Mouse (Mus musculus): ENCODE data around the gene Cd47.
A peak's percentile ranks its signal among the peaks of the same experiment; 100 is the strongest.

Gene Cd47

DNA sequence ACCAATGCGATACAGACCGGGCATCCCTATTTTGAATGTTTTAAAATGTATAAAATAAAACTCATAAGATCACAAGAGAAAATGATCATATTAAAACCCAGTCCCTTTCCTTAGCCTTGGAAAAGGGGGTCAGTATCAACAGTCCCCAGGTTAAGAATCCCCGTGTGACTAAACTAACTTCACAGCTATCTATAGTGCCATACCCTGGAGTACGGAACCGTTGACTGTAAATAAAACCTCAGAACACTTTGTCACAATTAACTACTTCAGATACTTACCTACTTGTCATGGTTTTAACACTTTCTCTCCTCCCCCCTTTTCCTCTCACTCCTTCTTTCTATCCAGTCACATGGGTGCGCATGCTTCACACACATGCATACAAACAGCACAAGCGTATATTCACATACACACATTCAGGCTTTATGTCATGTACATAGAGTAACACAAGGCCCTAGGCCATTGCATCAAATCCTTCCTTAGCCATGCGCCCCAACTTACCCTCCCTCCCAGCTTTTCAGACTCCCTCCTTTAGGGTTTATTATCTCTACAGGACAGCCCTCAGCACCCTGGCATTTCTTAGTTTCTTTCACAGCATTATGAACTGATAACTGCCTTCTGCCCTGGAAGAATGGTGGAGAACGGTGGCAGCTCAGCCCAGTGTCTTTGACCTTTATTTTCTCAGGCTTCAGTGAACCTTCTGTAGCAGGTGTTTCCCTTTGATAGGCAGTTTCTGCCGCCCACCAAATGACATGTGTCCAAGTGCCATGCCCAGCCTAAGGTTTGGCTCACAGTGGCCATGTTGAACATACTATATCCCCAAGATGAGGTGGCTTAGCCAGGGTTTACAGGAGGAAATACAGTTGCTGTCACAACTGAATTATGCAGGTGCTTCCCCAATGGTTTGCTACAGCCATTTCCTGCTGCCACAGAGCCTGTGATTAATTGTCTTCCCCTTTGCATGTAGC lies at the start of gene Cd47:
Gene Cd47 (plus strand): TSS at position 937 of the 965 bp plus-strand sequence.
- no peak for DNase-seq

DNA sequence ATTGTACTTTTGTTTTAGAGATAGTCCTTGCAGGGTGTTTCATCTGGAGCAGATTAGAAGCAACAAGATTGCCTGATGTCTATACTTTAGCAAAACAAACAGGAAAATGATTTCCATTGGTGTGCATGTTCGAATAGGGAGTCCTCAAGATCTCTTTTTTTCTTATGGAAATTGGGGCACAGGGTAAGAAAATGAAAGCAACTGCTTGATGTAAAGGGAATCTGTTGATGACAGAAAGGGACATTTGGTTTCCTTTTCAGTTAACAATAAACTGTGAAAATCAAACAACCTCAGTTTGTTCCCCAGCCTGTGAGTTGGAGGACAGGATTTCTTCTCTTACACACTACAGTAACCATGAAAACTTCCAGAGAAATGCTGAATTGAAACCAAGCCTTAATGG lies 47.4 kb upstream of the Cd47 start:
- no peak for DNase-seq

GRCm38 (mm10) chr16:49753318-49753717 lies 47.0 kb upstream of the Cd47 start:
- no peak for DNase-seq

GRCm38 (mm10) chr16:49760517-49761203 lies 39.7 kb upstream of the Cd47 start:
- no peak for DNase-seq

DNA sequence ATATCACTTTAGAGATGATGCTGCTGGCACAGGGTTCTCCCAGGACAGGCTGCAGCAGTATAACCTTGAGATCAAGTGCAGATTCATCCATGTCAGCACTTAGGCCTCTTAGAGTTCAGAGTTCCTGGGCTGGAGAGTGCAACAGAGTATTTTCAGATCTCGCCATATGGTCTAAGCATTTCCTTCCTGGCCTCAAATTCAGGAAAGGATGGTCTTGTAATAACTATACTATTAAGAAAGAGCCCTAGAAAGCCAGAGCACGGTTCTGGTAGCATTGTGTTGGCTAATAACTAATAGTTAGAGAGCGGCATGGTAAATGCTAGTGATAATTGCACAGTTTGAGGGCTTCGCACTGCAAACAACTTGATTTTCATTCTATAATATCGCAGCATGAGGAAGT lies 38.4 kb upstream of the Cd47 start:
- DNase-seq: no peak

GRCm38 (mm10) chr16:49766326-49766725 lies 34.0 kb upstream of the Cd47 start:
- DNase-seq: peak; percentile 26 to 41

- DNase-seq: no peak
Measured at GRCm38 (mm10) chr16:49768491-49769031, 31.8 kb upstream of the Cd47 start.

- no peak for DNase-seq
Measured at GRCm38 (mm10) chr16:49769831-49770261, 30.5 kb upstream of the Cd47 start.

DNA sequence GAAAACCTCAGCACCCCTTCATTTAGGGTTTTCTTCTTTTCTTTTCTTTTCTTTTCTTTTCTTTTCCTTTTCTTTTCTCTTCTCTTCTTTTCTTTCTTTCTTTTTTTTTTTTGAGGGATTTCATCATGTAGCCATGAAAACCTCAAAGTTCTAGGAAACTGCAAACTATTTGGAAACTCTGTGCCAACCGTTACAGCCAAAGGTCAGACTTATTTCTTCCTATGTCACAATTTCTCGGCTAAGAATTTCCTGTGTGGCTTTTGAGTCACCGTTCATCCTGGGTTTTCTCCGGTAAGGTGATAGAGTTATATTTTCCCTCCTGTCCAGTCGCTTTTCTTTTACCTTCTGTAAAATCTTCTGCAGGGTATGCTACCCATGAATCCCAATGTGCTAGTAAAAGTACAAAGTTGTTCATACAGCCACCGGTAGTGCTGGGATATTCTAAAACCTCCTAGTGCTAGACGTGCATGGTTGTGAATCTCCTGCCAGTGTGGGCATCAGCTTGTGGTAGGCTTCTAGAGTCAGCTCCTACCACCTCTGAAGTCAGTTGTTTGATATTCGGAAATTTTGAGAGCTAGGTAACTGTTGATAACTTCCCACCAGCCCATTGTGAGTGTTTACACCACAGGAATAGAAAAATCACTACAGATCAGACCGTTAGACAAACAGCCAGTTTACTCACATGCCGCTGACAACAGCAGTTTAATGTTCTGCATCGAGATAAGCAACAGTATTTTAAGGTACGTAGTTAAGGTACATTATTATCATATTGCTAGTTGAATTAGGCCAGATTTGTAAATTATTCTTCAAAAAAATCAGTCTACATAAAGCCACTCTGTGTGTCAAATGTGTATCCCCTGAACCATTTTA lies 29.8 kb upstream of the Cd47 start:
- no peak for DNase-seq

GRCm38 (mm10) chr16:49771609-49772396 lies 28.5 kb upstream of the Cd47 start:
- DNase-seq: no peak

GRCm38 (mm10) chr16:49772576-49772975 lies 27.8 kb upstream of the Cd47 start:
- DNase-seq: no peak

DNA sequence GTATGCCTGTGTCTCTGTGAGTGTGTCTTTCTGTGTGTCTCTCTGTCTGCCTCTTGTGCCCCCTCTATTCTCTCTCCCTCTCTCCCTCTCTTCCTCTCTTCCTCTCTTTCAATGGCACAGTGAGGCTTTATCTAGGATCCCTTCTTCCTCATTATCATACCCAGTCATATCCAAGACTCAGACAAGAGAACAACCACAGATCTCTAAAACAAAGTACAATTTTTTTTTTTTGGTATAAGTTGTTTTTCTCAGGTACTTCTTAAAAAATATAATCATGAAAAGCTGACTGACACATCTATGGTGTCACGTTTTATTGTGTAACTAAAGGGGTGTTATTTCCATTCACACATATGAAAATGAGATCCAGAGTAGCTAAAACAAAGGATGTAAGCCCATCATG lies 27.3 kb upstream of the Cd47 start:
- no peak for DNase-seq

DNA sequence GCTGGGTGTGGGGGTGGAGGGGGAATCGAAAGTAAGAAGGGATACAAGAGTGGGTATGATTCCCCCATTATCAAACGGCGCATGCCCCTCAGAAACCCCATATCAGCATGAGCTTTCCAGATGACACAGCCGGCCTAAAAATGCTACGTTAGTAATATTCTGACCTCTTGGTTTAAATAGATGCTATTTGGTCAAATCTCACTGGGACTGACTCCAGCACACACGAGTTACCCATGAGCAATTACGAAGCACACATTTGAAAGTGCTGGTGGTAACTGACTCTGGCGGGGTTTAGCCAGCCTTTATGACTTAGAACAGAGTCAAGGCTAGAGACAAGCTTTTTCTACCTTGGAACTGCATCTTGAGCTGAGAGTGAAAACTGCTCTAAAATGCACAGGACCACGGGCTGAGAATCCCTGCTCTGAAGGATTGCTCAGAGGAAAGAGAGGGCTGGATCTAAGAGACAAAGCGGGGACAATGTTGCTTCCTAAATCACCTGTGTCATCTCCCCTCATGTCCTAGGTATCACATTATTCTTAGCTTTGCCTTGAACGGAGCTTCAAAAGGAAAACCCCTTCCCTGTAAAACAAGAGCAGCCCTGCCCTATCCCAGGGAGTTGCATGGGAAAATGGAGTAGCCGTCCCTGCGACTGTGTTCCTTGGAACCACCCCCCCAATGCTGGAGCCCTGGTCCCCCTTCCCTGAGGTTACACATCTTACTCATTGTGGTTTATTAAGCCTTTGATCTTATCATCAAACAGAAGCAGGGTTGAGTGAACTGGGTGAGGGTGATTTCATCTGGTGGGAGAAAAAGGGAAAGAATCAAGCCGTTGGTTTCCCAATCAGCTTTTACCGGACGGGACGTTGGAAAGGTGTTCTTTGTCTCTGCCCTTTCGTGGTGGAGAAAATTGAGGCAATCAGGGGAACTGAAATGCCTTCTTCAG lies 26.0 kb upstream of the Cd47 start:
- DNase-seq: no peak

- peak; percentile 45 to 54 for DNase-seq
Measured at GRCm38 (mm10) chr16:49775002-49775966, 25.0 kb upstream of the Cd47 start.

DNA sequence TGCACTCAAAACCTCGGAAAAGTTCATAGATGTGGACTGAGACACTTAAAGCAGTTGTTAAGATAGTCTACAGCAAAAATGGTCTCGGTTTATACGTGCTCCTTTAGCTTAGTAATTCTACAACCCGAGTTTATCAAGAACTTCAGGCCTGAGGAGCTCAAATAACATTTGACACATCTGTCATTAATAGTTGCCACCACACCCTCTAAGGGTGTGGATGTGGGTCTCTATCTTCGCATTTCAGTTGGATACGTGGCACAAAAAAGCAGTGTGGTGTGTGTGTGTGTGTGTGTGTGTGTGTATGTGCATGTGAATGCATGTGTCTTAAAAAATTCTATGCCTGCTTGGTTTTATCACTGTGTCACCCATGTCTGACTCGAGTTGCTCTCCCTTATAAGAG lies 23.4 kb upstream of the Cd47 start:
- DNase-seq: no peak

DNA sequence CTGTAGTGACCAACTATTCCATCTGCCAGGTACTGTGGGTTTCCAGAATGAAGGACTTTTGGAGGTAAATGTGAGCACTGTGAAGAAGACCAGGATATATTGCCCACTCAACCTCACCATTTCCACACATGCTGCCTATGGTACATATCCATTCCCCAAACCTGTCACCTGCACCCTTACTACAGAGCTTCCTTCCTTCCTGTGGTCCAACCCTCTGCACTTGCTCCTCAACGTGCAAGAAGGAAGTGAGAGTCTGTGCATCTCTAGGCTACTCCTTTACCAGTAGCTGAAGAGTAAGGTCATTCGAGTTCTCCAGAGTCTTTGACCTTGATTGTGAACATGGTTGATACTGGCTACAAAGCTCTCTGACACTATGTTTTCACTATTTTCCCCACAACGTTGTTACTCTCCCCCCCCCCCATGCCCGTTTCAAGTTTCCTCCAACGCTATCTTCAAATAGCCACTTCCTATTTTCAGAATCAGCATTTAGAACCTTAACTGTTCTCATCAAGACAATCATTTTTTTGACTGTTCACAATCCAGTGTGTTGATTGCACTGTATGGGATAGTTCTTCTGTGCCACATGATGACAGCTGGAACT lies 18.7 kb upstream of the Cd47 start:
- no peak for DNase-seq

GRCm38 (mm10) chr16:49783369-49783768 lies 17.0 kb upstream of the Cd47 start:
- no peak for DNase-seq

DNA sequence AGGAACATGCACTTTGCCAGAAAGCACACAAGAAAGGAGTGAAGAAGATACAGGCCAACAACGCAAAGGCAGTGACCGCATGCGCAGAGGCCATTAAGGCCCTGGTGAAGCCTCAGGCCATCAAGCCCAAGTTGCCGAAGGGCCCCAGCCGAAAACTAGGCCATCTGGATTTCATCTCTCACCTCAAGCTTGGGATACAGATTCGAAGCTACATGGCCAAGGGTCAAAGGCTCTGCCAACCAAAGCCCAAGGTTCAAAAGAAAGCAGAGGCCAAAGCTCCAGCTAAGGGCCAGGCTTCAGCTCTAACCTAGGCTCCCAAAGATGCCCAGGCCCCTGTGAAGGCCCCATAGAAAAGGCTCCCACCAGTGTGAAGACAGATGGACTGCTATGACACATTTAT lies 14.2 kb upstream of the Cd47 start:
- DNase-seq: no peak

DNA sequence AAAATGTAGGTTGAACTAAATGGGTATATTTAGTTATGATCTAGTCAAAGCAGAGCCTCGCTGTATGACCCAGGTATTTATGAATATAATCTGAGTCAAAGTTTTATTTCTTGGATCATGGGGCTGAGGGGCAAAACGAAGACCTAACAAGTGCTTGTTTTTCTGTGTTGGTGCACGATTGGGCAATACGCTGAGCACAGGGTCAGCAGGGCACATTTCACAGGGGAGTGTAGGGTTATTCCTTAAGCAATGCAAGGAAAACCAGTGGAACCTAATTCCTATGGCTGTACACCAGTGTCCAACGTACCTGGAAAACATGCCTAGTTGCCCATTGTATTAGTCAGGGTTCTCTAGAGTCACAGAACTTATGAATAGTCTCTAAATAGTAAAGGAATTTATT lies 12.6 kb upstream of the Cd47 start:
- no peak for DNase-seq
